Mouse (Mus musculus) splenic B cell, adult 2 months (primary cell): ENCODE measurements around the gene G430095P16Rik.

Source experiments
- DNase-seq: peaks from one replicate; pipeline ENCODE4 v3.0.0-alpha.2; 2011; ENCODE audit warnings: low read depth, low spot score
- H3K27me3 ChIP-seq: 2 replicates; pipeline ENCODE4 v1.6.1; 2012; ENCODE audit warnings: mild to moderate bottlenecking, low read length, moderate library complexity, mixed read lengths; ENCODE audit not compliant: control insufficient read depth, poor library complexity, insufficient read depth, severe bottlenecking
- H3K36me3 ChIP-seq: 2 replicates; pipeline ENCODE4 v1.6.1; 2012; ENCODE audit warnings: mild to moderate bottlenecking, low read length, moderate library complexity, mixed read lengths; ENCODE audit not compliant: control insufficient read depth, poor library complexity, insufficient read depth, severe bottlenecking

G430095P16Rik gene

DNA sequence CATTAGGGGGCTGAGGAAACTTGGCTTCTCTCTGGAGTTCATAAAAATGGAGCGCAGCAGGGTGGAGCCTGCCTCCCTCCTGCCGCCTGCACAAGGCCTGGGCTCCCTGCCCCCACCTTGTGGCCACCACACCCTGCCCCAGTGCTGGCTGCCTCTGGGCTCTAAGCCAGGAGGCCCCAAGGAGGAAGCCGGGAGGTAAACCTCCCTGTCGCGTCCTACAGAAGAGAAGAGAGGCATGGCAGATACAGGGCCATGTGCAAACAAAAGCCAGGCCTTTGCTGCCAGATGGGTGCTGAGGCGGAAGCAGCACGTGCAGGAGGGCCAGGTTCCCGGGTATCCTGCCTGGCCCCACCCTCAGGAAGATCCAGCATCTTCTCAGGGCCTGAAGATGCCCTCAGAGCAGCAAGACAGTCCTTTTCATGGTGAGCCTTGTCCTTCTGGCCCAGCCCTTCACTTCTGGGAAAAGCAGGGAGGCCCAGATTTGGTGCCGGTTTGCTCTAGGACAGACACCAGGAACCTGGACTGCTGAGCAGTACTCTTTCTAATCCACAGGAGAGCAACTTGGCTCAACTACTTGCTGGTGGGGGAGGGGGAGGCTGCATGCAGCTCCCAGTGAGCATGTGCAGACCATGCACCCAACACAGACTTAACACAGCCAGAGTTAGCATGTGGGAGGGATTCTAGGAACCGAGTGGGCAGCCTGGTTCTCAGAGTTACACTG, at the start of gene G430095P16Rik:
G430095P16Rik (plus strand) TSS at position 158 of the 721 bp plus-strand sequence.
- no peaks in the 10 kb centered on the region for H3K27me3 ChIP-seq
- H3K36me3 ChIP-seq = no peaks in the 10 kb centered on the region
- DNase-seq = peak; percentile 50

DNA sequence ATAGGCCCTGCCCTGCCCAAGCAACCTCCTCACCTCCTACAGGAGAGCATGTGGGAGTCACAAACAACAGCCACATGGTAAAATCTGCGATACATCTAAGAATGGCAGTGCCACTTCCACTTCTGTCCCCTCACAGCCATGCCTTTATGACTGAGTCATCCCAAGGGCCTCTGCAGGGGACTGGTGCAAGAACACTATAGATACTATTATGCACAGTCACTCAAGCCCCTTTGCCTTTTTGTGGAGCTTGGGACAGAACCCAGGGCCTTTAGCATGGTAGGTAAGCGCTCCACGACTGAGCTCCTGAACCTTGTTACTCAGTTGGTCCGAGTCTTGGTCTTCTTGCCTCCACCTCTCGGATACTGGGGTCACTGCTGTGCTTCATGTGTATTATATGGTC, 45.5 kb upstream of the G430095P16Rik start:
- Histone ChIP-seq H3K27me3 (no peaks in the 10 kb centered on the region), H3K36me3 (peaks cover 4% of the 10 kb centered on the region; the same call in 1 of the 2 replicates)
- DNase-seq = no peak

DNA sequence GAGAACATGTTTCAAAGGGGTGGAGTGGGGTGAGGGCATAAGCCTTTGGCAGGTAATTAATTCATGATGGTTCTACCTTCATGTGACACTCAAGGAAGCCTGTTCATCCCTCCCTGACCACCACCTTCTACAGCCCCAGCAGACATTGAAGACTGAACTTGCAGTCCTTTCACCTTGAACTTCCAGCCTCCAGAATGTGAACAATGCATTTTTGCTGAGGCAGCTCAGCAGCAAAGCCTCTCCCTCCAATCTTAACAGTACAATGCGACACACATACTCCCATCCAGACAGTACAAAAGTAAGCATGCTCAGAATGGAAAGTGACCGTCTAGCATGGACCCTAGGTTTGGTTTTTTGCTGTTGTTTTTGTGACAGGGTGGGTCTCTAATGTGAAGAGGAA, 41.3 kb upstream of the G430095P16Rik start:
- no peaks in the 10 kb centered on the region for H3K27me3 ChIP-seq
- no peaks in the 10 kb centered on the region for H3K36me3 ChIP-seq
- no peak for DNase-seq

DNA sequence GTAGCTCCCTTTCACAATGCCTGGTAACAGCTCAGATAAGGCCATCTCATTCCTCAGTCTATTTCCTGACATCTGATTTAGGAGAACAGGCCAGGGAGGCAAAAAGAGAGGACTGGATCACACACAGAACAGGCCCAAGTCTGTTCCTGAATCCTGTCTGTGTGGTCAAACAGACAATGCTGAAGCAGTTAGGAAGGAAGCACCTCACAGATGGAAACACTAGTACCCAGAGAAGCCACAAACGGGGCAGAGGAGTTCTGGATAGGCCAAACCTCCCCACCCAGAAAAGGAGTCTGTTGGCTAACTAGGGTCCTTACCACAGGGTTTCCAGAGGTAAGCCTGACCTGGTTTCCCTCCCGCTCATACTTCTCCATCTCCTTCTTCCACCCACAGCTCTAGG, 40.5 kb upstream of the G430095P16Rik start:
- DNase-seq = no peak
- no peaks in the 10 kb centered on the region for H3K27me3 ChIP-seq

DNA sequence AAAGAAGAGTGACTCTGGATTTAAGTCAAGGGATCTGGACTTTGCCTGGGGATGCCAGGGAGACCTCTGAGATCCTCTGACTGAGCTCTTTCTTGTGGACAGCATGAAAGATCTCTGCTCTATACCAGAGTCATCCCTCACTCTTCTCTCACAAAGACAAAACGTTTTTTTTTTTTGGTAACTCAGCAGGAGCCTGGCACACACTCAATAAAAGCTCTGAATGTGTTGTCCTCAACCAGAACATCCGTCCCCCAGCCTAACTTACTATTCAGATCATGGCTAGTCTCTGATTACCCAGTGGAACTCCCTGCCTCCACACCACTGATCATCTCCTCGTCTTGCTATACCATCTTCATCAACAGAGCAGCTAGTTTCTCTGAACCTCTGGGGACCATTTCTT, 38.3 kb upstream of the G430095P16Rik start:
- Histone ChIP-seq H3K27me3 (no peaks in the 10 kb centered on the region), H3K36me3 (no peaks in the 10 kb centered on the region)
- no peak for DNase-seq

More for the DNA sequence above, 40.5 kb upstream of the G430095P16Rik start:
- H3K36me3 ChIP-seq = no peaks in the 10 kb centered on the region

DNA sequence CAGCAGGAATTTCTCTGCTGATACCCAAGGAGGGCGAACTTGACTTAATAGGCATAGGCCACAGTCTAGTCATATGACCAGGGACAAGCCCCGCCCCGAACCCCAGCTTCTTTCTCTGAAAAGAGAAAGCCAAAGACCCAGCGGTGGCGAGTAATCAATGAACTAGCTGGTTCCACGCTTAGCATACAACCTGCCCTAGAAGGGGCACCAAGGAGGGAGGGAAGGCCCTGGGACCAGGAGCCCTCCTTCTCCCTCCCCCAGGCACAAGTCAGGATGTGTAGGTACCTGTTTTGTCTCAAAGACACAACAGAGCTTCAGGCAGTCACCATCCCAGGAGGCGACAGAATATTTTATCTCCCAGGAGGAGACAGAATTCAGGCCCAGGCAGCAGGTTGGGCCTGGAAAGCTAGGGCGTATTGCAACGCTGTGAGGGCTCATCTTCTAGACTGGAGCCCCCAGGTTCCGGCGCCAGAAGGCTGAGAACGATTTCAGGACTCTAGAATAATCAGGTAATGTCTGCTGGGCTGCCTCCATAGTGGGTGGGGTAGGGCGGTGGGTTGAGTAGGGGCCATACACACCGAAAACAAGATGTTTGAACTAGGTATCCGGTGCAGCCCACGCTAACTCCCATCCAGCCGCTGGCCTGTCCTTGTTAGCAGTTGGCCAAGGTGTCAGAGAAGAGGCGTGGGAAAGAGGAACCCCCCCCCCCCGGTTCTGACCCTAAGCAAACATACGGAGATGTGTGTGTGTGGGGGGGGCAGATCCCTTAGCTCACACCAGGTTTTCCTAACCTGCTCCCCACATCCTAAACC, 36.4 kb upstream of the G430095P16Rik start, which contains the start of gene Trmt1:
Trmt1 (plus strand) TSS at position 117 of the 812 bp plus-strand sequence.
- H3K27me3 ChIP-seq = no peaks in the 10 kb centered on the region
- peak; percentile 21 for DNase-seq
- peaks cover 2% of the 10 kb centered on the region; the same call in 1 of the 2 replicates for H3K36me3 ChIP-seq

DNA sequence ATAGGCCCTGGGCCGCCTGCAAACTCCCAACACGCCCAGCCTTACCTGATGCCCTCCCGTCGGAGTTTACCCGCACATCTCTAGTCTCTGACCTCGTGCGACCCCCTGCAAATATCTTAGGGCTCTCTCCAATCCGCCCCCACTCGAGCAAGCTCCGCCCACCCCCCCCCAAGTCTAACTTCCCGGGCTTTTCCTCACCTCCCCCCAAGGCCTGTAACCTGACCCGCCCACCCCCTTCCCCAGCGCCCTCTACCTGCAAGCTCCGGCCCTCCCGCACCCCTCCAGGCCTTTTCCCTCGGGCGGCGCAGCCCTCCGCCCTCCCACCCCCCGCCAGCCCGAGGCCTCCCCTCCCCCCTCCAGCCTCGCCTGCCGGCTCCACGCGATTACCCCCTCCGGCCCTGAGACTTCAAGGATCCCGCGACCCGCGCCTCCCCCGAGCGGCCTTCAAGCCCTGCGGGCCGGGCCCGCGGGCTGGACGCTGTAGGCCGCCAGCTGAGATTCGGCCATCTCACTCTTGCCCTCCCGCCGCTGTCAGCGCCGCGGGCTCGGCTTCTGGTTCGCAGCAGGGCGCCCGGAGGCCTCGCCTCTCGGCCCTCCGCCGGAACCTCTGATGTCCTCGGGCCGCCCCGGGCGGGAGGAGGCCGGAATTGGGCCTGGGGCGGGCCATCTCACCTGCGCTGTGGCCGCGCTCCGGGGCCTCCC, 35.7 kb upstream of the G430095P16Rik start:
- peak; percentile 40 for DNase-seq
- no peaks in the 10 kb centered on the region for H3K27me3 ChIP-seq
- peaks cover 2% of the 10 kb centered on the region; the same call in 1 of the 2 replicates for H3K36me3 ChIP-seq

DNA sequence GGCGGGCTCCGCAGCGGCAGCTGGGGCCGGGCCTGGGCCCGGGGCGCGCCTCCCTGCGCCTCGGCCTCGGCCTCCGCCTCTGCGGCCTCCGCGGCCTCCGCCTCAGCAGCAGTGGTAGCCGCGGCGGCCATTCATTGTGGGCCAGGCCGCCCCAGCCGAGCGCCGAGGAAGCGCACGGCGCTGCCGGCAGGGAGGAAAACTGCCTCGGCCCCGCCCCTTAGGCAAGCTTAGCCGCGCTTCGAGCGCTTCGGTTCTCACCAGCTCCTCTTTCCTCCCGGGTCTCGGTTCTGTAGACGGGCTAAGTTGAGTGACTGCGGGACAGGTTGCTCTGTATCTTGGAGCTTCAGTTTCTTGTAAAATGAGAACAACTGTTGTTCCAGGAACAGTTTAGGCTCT, 35.1 kb upstream of the G430095P16Rik start, which contains the start of gene Nacc1:
Nacc1 (minus strand) TSS at position 158 of the 396 bp plus-strand sequence.
- peaks cover 2% of the 10 kb centered on the region; the same call in 1 of the 2 replicates for H3K36me3 ChIP-seq
- DNase-seq = peak; percentile 88
- no peaks in the 10 kb centered on the region for H3K27me3 ChIP-seq

DNA sequence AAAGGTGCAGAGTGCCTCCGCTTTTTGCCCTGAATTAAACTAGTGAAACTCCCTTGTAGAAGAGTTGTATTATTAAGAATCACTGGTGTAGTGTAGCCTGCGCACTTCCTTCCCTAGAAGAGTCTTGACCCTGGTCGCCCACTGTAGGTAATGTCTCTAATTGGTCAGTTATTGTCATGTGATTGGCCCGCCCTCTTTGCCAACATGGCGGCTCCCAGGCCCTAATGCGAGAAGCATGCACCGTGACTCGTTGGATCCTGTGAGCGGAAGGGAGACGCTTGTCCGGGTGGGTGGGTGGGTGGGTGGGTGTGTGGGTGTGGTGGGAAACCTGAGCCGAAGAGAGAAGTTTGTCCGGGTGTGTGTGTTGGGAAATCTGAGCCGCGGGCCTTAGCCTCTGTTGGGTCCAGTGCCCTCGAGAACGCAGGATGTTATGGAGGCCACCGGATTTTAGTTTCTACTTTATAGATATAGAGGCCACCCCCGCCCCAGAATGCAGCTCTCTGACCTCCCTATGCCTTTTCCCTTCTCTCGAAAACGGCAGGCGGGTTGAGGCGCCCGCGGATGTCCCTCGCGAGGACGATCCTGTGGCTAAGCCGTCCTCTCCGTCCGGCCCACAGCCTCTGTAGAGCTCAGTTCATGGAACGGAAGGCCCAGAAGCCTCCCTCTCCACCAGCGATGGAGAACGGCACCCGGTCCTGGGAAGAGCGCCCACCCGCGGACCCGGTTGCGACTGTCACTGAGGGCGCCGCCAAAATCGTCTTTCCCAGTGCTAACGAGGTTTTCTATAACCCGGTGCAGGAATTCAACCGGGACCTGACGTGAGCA, 33.5 kb upstream of the G430095P16Rik start:
- Histone ChIP-seq H3K27me3 (no peaks in the 10 kb centered on the region), H3K36me3 (peaks cover 2% of the 10 kb centered on the region; the same call in 1 of the 2 replicates)
- DNase-seq = peak; percentile 94

DNA sequence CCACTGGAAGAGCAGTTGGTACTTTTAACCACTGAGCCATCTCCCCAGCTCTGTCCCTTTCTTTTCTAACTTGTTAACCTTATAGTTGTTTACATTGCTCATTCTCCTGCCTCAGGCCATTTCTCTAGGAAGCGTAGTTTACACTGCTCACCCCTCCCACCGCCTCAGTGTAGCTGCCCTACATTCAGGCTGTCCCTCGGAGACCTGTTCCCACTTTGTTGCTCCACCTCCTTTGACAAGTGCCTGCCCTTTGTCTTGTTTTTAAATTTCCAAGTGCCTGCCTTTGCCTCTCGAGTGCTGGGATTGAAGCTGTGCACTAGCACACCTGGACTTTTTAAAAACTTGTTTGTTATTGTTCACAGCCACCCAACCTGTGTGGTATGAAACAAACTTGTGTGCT, 29.5 kb upstream of the G430095P16Rik start:
- no peaks in the 10 kb centered on the region for H3K27me3 ChIP-seq
- no peak for DNase-seq
- peaks cover 2% of the 10 kb centered on the region; the same call in 1 of the 2 replicates for H3K36me3 ChIP-seq

DNA sequence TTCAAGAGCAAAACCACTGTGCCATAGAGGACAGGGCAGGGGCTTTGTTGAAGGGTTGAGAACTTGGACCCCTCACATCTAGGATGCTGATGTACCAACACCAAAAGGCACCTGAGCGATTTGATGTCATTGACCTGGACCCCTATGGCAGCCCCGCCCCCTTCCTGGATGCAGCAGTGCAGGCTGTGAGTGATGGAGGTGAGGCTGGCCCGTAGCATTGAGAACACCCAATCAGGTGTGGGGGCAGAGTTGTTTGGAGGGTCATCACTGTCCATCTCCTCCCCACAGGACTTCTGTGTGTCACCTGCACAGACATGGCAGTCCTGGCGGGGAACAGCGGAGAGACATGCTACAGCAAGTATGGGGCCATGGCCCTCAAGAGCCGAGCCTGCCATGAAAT, 27.7 kb upstream of the G430095P16Rik start:
- H3K36me3 ChIP-seq = peaks cover 2% of the 10 kb centered on the region; the same call in 1 of the 2 replicates
- no peak for DNase-seq
- H3K27me3 ChIP-seq = no peaks in the 10 kb centered on the region

DNA sequence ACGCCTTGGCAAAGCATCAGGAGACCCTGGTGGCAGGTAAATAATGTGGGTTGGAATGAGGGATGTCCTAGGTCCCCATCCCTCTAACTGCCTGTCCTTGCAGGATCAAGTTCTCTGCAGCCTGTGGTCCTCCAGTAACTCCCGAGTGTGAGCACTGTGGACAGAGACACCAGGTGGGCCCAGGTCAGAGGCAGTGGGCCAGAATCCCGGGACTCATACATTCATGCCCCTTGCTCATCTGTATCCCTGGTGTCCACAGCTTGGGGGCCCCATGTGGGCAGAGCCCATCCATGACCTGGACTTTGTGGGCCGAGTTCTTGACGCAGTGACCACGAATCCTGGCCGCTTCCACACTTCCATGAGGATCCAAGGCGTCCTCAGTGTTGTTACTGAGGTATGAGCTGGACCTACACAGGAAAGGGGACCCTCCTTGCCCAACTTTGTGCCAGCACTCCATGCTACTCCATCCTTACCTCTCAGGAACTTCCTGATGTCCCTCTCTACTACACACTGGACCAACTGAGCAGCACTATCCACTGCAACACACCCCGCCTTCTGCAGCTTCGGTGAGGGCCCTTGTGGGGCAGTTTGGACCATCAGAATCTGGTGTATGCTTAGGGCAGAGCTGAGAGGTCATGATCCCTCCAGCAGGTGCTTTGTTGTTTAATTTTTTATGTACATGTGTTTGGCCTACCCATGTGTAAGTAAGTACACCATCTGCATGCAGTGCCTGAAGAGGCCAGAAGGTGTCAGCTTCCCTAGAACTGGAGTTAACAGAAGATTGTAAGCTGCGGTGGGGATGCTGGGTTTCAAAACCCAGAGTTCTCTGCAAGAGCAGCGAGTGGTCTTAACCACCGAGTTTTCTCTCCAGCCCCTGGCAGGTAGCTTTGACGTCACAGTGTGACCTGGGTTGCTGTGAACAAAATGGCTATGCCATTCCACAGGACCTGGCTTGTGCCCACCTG, 25.4 kb upstream of the G430095P16Rik start:
- no peaks in the 10 kb centered on the region; the same call in 1 of the 2 replicates for H3K36me3 ChIP-seq
- peak; percentile 76 for DNase-seq
- H3K27me3 ChIP-seq = no peaks in the 10 kb centered on the region

DNA sequence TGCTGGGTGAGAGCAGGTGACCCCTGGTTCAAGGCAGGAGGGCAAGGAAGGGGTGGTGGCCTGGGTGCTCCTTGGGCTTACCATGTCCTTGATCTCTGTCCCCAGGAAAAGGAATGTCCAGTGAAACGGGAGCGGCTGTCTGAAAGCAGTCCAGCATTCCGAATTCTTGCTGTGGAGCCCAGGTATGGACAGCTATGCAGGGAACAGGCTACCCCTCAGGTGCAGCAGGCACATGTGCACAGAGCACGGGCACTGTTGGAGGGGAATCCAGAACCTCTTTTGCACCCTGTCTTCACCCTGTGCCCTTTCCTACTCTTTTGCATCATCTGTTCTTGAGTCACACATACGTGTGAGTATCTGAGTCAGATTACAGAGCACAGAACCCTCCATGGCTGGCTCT, 24.5 kb upstream of the G430095P16Rik start:
- Histone ChIP-seq H3K27me3 (no peaks in the 10 kb centered on the region), H3K36me3 (no peaks in the 10 kb centered on the region; the same call in 1 of the 2 replicates)
- DNase-seq = no peak
